In the genomic region with DNA sequence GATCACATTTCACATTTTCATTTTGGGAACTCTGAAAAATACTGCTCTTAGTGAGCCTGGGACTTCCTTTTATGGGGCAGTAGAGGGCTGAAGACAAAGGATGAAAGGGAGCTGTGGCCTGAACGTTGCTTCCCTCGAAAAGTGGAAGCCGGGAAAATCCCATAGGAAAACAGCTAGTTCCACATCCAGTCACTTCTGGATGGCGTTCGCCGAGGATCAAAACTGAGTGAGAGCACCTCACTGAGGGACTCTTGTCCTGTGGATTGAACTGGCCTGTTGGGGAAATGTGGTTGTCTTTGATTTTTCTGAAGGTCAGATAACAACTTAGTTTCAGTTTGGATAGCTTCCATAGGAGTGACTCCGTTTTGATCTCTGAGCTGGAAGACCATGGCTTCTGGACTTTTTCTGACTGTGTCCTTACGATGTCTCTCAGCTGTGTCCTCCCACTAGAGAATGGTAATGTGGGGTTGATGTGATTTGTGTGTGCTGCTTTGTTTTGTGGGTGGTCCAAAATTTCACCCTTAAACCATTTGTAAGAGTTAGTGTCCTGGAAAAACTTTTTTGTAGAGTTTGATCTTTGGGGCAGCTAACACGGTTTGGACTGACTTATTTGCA, we compare ENCODE assay signal across 10 mouse cellular contexts. TPM values are rescaled to one million over a fixed set of nuclear protein-coding genes. Genes with fewer than 3 reads are reported as not detected.
A peak's percentile ranks its signal among the peaks of the same experiment; 100 is the strongest.
DNase-seq lines count a peak whose midpoint lies in the region; ATAC-seq lines count a peak whose summit lies in the region.
"Had no signal": no experiment of that assay in that cellular context is flagged by ENCODE, and none has a peak within 500 bp of the region (broad histone marks: within the 10 kb centered on the region; RNA-seq: fewer than 3 reads in every experiment).

No protein-coding gene starts in this region.

- peaks cover 56% of the 10 kb centered on the region for H3K9me3 ChIP-seq in hindbrain, embryonic 10.5 days
- no peaks in the 10 kb centered on the region; the same call in 1 of the 2 replicates for H3K9me3 ChIP-seq in hindbrain, embryonic 11.5 days (ENCODE audit: control insufficient read depth, low read length)
- peaks cover 4% of the 10 kb centered on the region; the same call in 1 of the 2 replicates for H3K9me3 ChIP-seq in heart, embryonic 14.5 days (ENCODE audit: control insufficient read depth, low read length)
- peaks cover 27% of the 10 kb centered on the region; the same call in 1 of the 2 replicates for H3K9me3 ChIP-seq in limb, embryonic 12.5 days

- H3K27ac ChIP-seq in hindbrain, embryonic 10.5 days, result no peak overlapping the region
- no peak overlapping the region for H3K27ac ChIP-seq in hindbrain, embryonic 11.5 days (ENCODE audit: low read depth, low read length)
- peak overlapping the region in 1 of 2 experiments; percentile 54; a peak in 3 of 4 replicates for H3K27ac ChIP-seq in heart, embryonic 14.5 days (replicated peaks in 1 of 2; ENCODE audit: control insufficient read depth in 1 of 2, insufficient read depth in 1 of 2, low read depth in 2 of 2, low read length in 2 of 2)
- H3K27ac ChIP-seq in limb, embryonic 12.5 days, result no peak overlapping the region

- DNase-seq in hindbrain, embryonic 10.5 days (ENCODE audit: low spot score), result no peak
- DNase-seq in hindbrain, embryonic 11.5 days (ENCODE audit: low spot score), result no peak
- peak; percentile 47 for DNase-seq in adrenal gland, postnatal 14 days
- DNase-seq in frontal cortex, postnatal 14 days (ENCODE audit: low spot score in 2 of 2), result no peak
- no peak for DNase-seq in ovary, adult 18-20 months (ENCODE audit: low spot score)
- DNase-seq: embryo, embryonic 11 days; lung, adult 18-20 months had no signal

- peaks cover 13% of the 10 kb centered on the region for H3K4me1 ChIP-seq in hindbrain, embryonic 10.5 days (replicated peaks)
- H3K4me1 ChIP-seq in hindbrain, embryonic 11.5 days (replicated peaks; ENCODE audit: control insufficient read depth, insufficient read depth, low read length), result no peaks in the 10 kb centered on the region
- peaks cover 12 to 14% of the 10 kb centered on the region in 2 experiments for H3K4me1 ChIP-seq in heart, embryonic 14.5 days (ENCODE audit: control insufficient read depth in 2 of 2, insufficient read depth in 2 of 2, low read length in 2 of 2)
- peaks cover 28% of the 10 kb centered on the region for H3K4me1 ChIP-seq in limb, embryonic 12.5 days (replicated peaks)

- WGBS in hindbrain, embryonic 10.5 days, result 92% methylated on average over 9 of the region's 9 CpGs
- 93% methylated on average over 9 of the region's 9 CpGs for WGBS in hindbrain, embryonic 11.5 days
- 70% methylated on average over 9 of the region's 9 CpGs for WGBS in heart, embryonic 14.5 days
- 87% methylated on average over 9 of the region's 9 CpGs for WGBS in limb, embryonic 12.5 days

- no peak overlapping the region for H3K4me2 ChIP-seq in hindbrain, embryonic 11.5 days (replicated peaks; ENCODE audit: low read depth, low read length)
- H3K4me2 ChIP-seq in heart, embryonic 14.5 days (ENCODE audit: low read length), result peak overlapping the region; percentile 98
- peak overlapping the region; percentile 57 for H3K4me2 ChIP-seq in limb, embryonic 12.5 days

- no peak overlapping the region for H3K9ac ChIP-seq in hindbrain, embryonic 11.5 days (ENCODE audit: low read depth, low read length)
- H3K9ac ChIP-seq in heart, embryonic 14.5 days (ENCODE audit: low read length), result 0 out of 2 replicates have a peak overlapping the region, but pooled peaks have one; percentile 1
- no peak overlapping the region for H3K9ac ChIP-seq in limb, embryonic 12.5 days (replicated peaks)

- ATAC-seq in hindbrain, embryonic 11.5 days (ENCODE audit: low FRiP score), result no peak
- ATAC-seq in heart, embryonic 14.5 days (ENCODE audit: insufficient number of reproducible peaks, insufficient read depth, low FRiP score, low read depth), result no peak
- ATAC-seq in limb, embryonic 12.5 days (ENCODE audit: insufficient number of reproducible peaks, insufficient read depth, low FRiP score, low TSS enrichment, low read depth), result no peak
- no peak for ATAC-seq in cerebellum, adult (ENCODE audit: insufficient number of reproducible peaks, low FRiP score, low TSS enrichment)

- peak overlapping the region; percentile 89; the same call in 1 of the 2 replicates for H3K4me3 ChIP-seq in hindbrain, embryonic 10.5 days
- no peak overlapping the region for H3K4me3 ChIP-seq in hindbrain, embryonic 11.5 days (ENCODE audit: low read depth, low read length)
- H3K4me3 ChIP-seq in heart, embryonic 14.5 days (ENCODE audit: control insufficient read depth in 1 of 2, insufficient read depth in 1 of 2, low read depth in 1 of 2, low read length in 2 of 2), result no peak overlapping the region
- H3K4me3 ChIP-seq in limb, embryonic 12.5 days (replicated peaks), result peak overlapping the region; percentile 89; the same call in 1 of the 2 replicates

- peaks cover 60% of the 10 kb centered on the region for H3K36me3 ChIP-seq in hindbrain, embryonic 10.5 days
- H3K36me3 ChIP-seq in hindbrain, embryonic 11.5 days (ENCODE audit: control insufficient read depth, insufficient read depth, low read length), result no peaks in the 10 kb centered on the region; the same call in 1 of the 2 replicates
- no peaks in the 10 kb centered on the region for H3K36me3 ChIP-seq in heart, embryonic 14.5 days (ENCODE audit: control insufficient read depth, insufficient read depth, low read length)
- peaks cover 37% of the 10 kb centered on the region; the same call in 1 of the 2 replicates for H3K36me3 ChIP-seq in limb, embryonic 12.5 days

- no peaks in the 10 kb centered on the region for H3K27me3 ChIP-seq in hindbrain, embryonic 10.5 days (ENCODE audit: insufficient read depth, poor library complexity, severe bottlenecking)
- H3K27me3 ChIP-seq in hindbrain, embryonic 11.5 days (ENCODE audit: control insufficient read depth, insufficient read depth, low read length), result no peaks in the 10 kb centered on the region
- H3K27me3 ChIP-seq in heart, embryonic 14.5 days (ENCODE audit: control insufficient read depth, insufficient read depth, low read length), result no peaks in the 10 kb centered on the region
- H3K27me3 ChIP-seq in limb, embryonic 12.5 days, result no peaks in the 10 kb centered on the region

RNA-seq across cellular contexts. Expression of a gene that starts 2.5 kb away (rescaled TPM):
- polyA plus RNA-seq in hindbrain, embryonic 10.5 days (2016; fragmentation: Nextera tagmentation; extraction: Ambion mirVana), result 75.3 and 76.4 TPM in 2 replicates
- 102 and 108 TPM in 2 replicates for polyA plus RNA-seq in hindbrain, embryonic 11.5 days (2014; fragmentation: Nextera tagmentation; extraction: Ambion mirVana)
- total RNA-seq in adrenal gland, postnatal 14 days (2021), result 64.3 and 66.8 TPM in 2 replicates
- polyA plus RNA-seq in heart, embryonic 14.5 days (2014; fragmentation: Nextera tagmentation; extraction: Ambion mirVana), result 57.8 and 58.1 TPM in 2 replicates
- polyA plus RNA-seq in limb, embryonic 12.5 days (2016; fragmentation: Nextera tagmentation; extraction: Ambion mirVana), result 142 and 146 TPM in 2 replicates

Comparison
In these comparisons a context has a peak if more than half of its experiments do, and no peak if none do; other contexts are left out.
1. H3K4me3 ChIP-seq: peak in hindbrain, embryonic 10.5 days (single experiment) and limb, embryonic 12.5 days (single experiment); none in hindbrain, embryonic 11.5 days (single experiment) and heart, embryonic 14.5 days (0 of 2).